Mouse (Mus musculus): ENCODE data around the gene Il22ra1. TPM values are rescaled to one million over a fixed set of nuclear protein-coding genes. Genes with fewer than 3 reads are reported as not detected.
A peak's percentile ranks its signal among the peaks of the same experiment; 100 is the strongest.

Il22ra1 gene
- total RNA-seq (2015; ENCODE audit: low replicate concordance) (not detected in 2 replicates), total RNA-seq (2017; ENCODE audit: low replicate concordance) (not detected in 2 replicates)

- peak; percentile 63 for ATAC-seq (replicated peaks; ENCODE audit: low FRiP score, poor library complexity, severe bottlenecking)
These were observed at the start of gene Il22ra1 for GRCm38 (mm10) chr4:135727817-135728216. Il22ra1 (plus strand) TSS chr4:135728172.

- ATAC-seq (replicated peaks; ENCODE audit: low FRiP score, poor library complexity, severe bottlenecking): no peak
These were observed 48.7 kb upstream of the Il22ra1 start for GRCm38 (mm10) chr4:135679316-135679715.

- no peak for ATAC-seq (replicated peaks; ENCODE audit: low FRiP score, poor library complexity, severe bottlenecking)
These were observed 46.2 kb upstream of the Il22ra1 start for GRCm38 (mm10) chr4:135681789-135682188.

- no peak for ATAC-seq (replicated peaks; ENCODE audit: low FRiP score, poor library complexity, severe bottlenecking)
These were observed 44.4 kb upstream of the Il22ra1 start for GRCm38 (mm10) chr4:135683553-135683952.

- ATAC-seq (replicated peaks; ENCODE audit: low FRiP score, poor library complexity, severe bottlenecking): no peak
These were observed 43.2 kb upstream of the Il22ra1 start for GRCm38 (mm10) chr4:135684731-135685130.

GRCm38 (mm10) chr4:135685906-135686567 lies 41.9 kb upstream of the Il22ra1 start, which contains the start of gene Ifnlr1:
Ifnlr1 (plus strand) TSS chr4:135686287.
- ATAC-seq (replicated peaks; ENCODE audit: low FRiP score, poor library complexity, severe bottlenecking): no peak

GRCm38 (mm10) chr4:135686568-135686953 lies 41.4 kb upstream of the Il22ra1 start:
- no peak for ATAC-seq (replicated peaks; ENCODE audit: low FRiP score, poor library complexity, severe bottlenecking)

GRCm38 (mm10) chr4:135689797-135690196 lies 38.2 kb upstream of the Il22ra1 start:
- no peak for ATAC-seq (replicated peaks; ENCODE audit: low FRiP score, poor library complexity, severe bottlenecking)

GRCm38 (mm10) chr4:135690241-135690640 lies 37.7 kb upstream of the Il22ra1 start:
- no peak for ATAC-seq (replicated peaks; ENCODE audit: low FRiP score, poor library complexity, severe bottlenecking)

- ATAC-seq (replicated peaks; ENCODE audit: low FRiP score, poor library complexity, severe bottlenecking): no peak
These were observed 35.1 kb upstream of the Il22ra1 start for GRCm38 (mm10) chr4:135692916-135693315.

GRCm38 (mm10) chr4:135698498-135698897 lies 29.5 kb upstream of the Il22ra1 start:
- no peak for ATAC-seq (replicated peaks; ENCODE audit: low FRiP score, poor library complexity, severe bottlenecking)

- ATAC-seq (replicated peaks; ENCODE audit: low FRiP score, poor library complexity, severe bottlenecking): no peak
These were observed 24.5 kb upstream of the Il22ra1 start for GRCm38 (mm10) chr4:135703497-135703896.

- ATAC-seq (replicated peaks; ENCODE audit: low FRiP score, poor library complexity, severe bottlenecking): no peak
These were observed 24.0 kb upstream of the Il22ra1 start for GRCm38 (mm10) chr4:135704016-135704415.

- no peak for ATAC-seq (replicated peaks; ENCODE audit: low FRiP score, poor library complexity, severe bottlenecking)
These were observed 21.9 kb upstream of the Il22ra1 start for GRCm38 (mm10) chr4:135706045-135706444.

GRCm38 (mm10) chr4:135709072-135709564 lies 18.9 kb upstream of the Il22ra1 start:
- peak; percentile 90 for ATAC-seq (replicated peaks; ENCODE audit: low FRiP score, poor library complexity, severe bottlenecking)

- ATAC-seq (replicated peaks; ENCODE audit: low FRiP score, poor library complexity, severe bottlenecking): no peak
These were observed 18.4 kb upstream of the Il22ra1 start for GRCm38 (mm10) chr4:135709621-135710020.

GRCm38 (mm10) chr4:135710392-135710791 lies 17.6 kb upstream of the Il22ra1 start:
- ATAC-seq (replicated peaks; ENCODE audit: low FRiP score, poor library complexity, severe bottlenecking): no peak

- ATAC-seq (replicated peaks; ENCODE audit: low FRiP score, poor library complexity, severe bottlenecking): no peak
These were observed 13.2 kb upstream of the Il22ra1 start for GRCm38 (mm10) chr4:135714776-135715175.

- peak; percentile 63; the same call in 1 of the 2 replicates for ATAC-seq (replicated peaks; ENCODE audit: low FRiP score, poor library complexity, severe bottlenecking)
These were observed 11.5 kb upstream of the Il22ra1 start for GRCm38 (mm10) chr4:135716438-135716837.

GRCm38 (mm10) chr4:135722540-135723290 lies 5.3 kb upstream of the Il22ra1 start:
- ATAC-seq (replicated peaks; ENCODE audit: low FRiP score, poor library complexity, severe bottlenecking): no peak

GRCm38 (mm10) chr4:135726416-135726815 lies 1.6 kb upstream of the Il22ra1 start:
- ATAC-seq (replicated peaks; ENCODE audit: low FRiP score, poor library complexity, severe bottlenecking): no peak

Measured in erythroblast, adult 5-6 weeks (primary cell).